Mouse (Mus musculus): Measurements from ENCODE around the gene H13.

- no peak for TF ChIP-seq CTCF (conservative IDR thresholded peaks at IDR 0.05 in 1 of 2, IDR thresholded peaks at IDR 0.05 in 1 of 2; ENCODE audit: low read depth in 2 of 2, low read length in 2 of 2)
- no peak for TF ChIP-seq UBTF (IDR thresholded peaks at IDR 0.05; ENCODE audit: low read depth, low read length)
- TF ChIP-seq ZNF384 (IDR thresholded peaks at IDR 0.05; ENCODE audit: low read depth, low read length): no peak
- no peak for TF ChIP-seq POLR2AphosphoS2 (IDR thresholded peaks at IDR 0.05; ENCODE audit: low read depth, low read length)
- no peak for TF ChIP-seq POLR2A (IDR thresholded peaks at IDR 0.05; ENCODE audit: low read depth, low read length)
- TF ChIP-seq TCF12 (IDR thresholded peaks at IDR 0.05; ENCODE audit: low read depth, low read length): no peak
- no peak for TF ChIP-seq GABPA (IDR thresholded peaks at IDR 0.05; ENCODE audit: insufficient replicate concordance, low read depth, low read length)
- TF ChIP-seq CHD1 (IDR thresholded peaks at IDR 0.05; ENCODE audit: low read depth, low read length): no peak
- TF ChIP-seq ZC3H11A (IDR thresholded peaks at IDR 0.05; ENCODE audit: low read depth, low read length): no peak
Measured at GRCm38 (mm10) chr2:152626774-152627591, 42.3 kb upstream of the H13 start, which contains the start of gene Rem1.
